Mouse (Mus musculus) E14TG2a.4 (cell line): ENCODE results near the gene Reep6.
A peak's percentile ranks its signal among the peaks of the same experiment; 100 is the strongest.

Experiments used
- H3K27me3 ChIP-seq: 2 replicates; pipeline ENCODE4 v1.6.1; 2014; ENCODE audit warnings: low read length, control low read depth; ENCODE audit not compliant: insufficient read depth
- H3K36me3 ChIP-seq: 2 replicates; pipeline ENCODE4 v1.6.1; 2014; ENCODE audit warnings: low read length, control low read depth; ENCODE audit not compliant: insufficient read depth
- H3K4me1 ChIP-seq: replicated peaks from 2 replicates; pipeline ENCODE4 v1.6.1; 2014; ENCODE audit warnings: low read depth, low read length, control low read depth
- H3K4me3 ChIP-seq: replicated peaks from 2 replicates; pipeline ENCODE4 v1.5.1; 2014; ENCODE audit warnings: mild to moderate bottlenecking, low read length
- H3K9me3 ChIP-seq: 2 replicates; pipeline ENCODE4 v1.6.1; 2014; ENCODE audit warnings: low read length, control low read depth
- CTCF ChIP-seq: conservative IDR thresholded peaks from 2 replicates; pipeline ENCODE4 v1.5.1; 2014; ENCODE audit warnings: low read length
- NANOG ChIP-seq: IDR thresholded peaks from 2 replicates; pipeline ENCODE4 v1.6.1; 2014; ENCODE audit warnings: borderline replicate concordance, low read length, mixed read lengths
- POU5F1 ChIP-seq: IDR thresholded peaks from 2 replicates; pipeline ENCODE4 v1.6.1; 2014; ENCODE audit warnings: low read length, borderline replicate concordance

Reep6 gene

GRCm38 (mm10) chr10:80304862-80305261 lies 24.9 kb upstream of the Reep6 start:
- H3K4me1 ChIP-seq: peaks cover 45% of the 10 kb centered on the region
- H3K9me3 ChIP-seq: no peaks in the 10 kb centered on the region
- H3K36me3 ChIP-seq: no peaks in the 10 kb centered on the region
- peak overlapping the region; percentile 86 for H3K4me3 ChIP-seq
- TF ChIP-seq CTCF (no peak), NANOG (no peak), POU5F1 (no peak)
- peaks cover 74% of the 10 kb centered on the region for H3K27me3 ChIP-seq

GRCm38 (mm10) chr10:80311560-80311959 lies 18.2 kb upstream of the Reep6 start:
- H3K4me1 ChIP-seq: peaks cover 70% of the 10 kb centered on the region
- H3K36me3 ChIP-seq: no peaks in the 10 kb centered on the region
- peak overlapping the region; percentile 77 for H3K4me3 ChIP-seq
- TF ChIP-seq NANOG: no peak
- no peak for TF ChIP-seq POU5F1
- no peaks in the 10 kb centered on the region for H3K9me3 ChIP-seq
- H3K27me3 ChIP-seq: peaks cover 91% of the 10 kb centered on the region

- H3K36me3 ChIP-seq: peaks cover 7% of the 10 kb centered on the region
These were observed 16.9 kb upstream of the Reep6 start for GRCm38 (mm10) chr10:80312586-80313504.

GRCm38 (mm10) chr10:80313627-80314201 lies 16.0 kb upstream of the Reep6 start:
- TF ChIP-seq NANOG (no peak), CTCF (no peak), POU5F1 (no peak)
- Histone ChIP-seq H3K9me3 (no peaks in the 10 kb centered on the region), H3K4me1 (peaks cover 84% of the 10 kb centered on the region), H3K36me3 (peaks cover 16% of the 10 kb centered on the region), H3K4me3 (peak overlapping the region; percentile 77), H3K27me3 (peaks cover 75% of the 10 kb centered on the region)

More at GRCm38 (mm10) chr10:80312586-80313504, 16.9 kb upstream of the Reep6 start:
- H3K27me3 ChIP-seq: peaks cover 78% of the 10 kb centered on the region
- H3K4me3 ChIP-seq: peak overlapping the region; percentile 77
- TF ChIP-seq NANOG (no peak), CTCF (no peak), POU5F1 (no peak)
- H3K4me1 ChIP-seq: peaks cover 77% of the 10 kb centered on the region
- H3K9me3 ChIP-seq: no peaks in the 10 kb centered on the region

- no peaks in the 10 kb centered on the region for H3K9me3 ChIP-seq
- H3K27me3 ChIP-seq: peaks cover 67% of the 10 kb centered on the region
- TF ChIP-seq POU5F1: no peak
- TF ChIP-seq NANOG: no peak
- no peak for TF ChIP-seq CTCF
- H3K4me1 ChIP-seq: peaks cover 92% of the 10 kb centered on the region
- peak overlapping the region; percentile 77 for H3K4me3 ChIP-seq
- peaks cover 24% of the 10 kb centered on the region for H3K36me3 ChIP-seq
These were observed 15.2 kb upstream of the Reep6 start for GRCm38 (mm10) chr10:80314494-80315001.

GRCm38 (mm10) chr10:80315315-80315714 lies 14.4 kb upstream of the Reep6 start:
- no peak for TF ChIP-seq POU5F1

GRCm38 (mm10) chr10:80316359-80316781 lies 13.4 kb upstream of the Reep6 start:
- peaks cover 25% of the 10 kb centered on the region for H3K36me3 ChIP-seq
- peaks cover 51% of the 10 kb centered on the region for H3K27me3 ChIP-seq
- H3K4me3 ChIP-seq: 0 out of 2 replicates have a peak overlapping the region, but pooled peaks have one; percentile 77
- H3K9me3 ChIP-seq: no peaks in the 10 kb centered on the region
- TF ChIP-seq NANOG (no peak), CTCF (no peak), POU5F1 (no peak)
- peaks cover 92% of the 10 kb centered on the region for H3K4me1 ChIP-seq

More at GRCm38 (mm10) chr10:80315315-80315714, 14.4 kb upstream of the Reep6 start:
- peaks cover 25% of the 10 kb centered on the region for H3K36me3 ChIP-seq
- H3K27me3 ChIP-seq: peaks cover 62% of the 10 kb centered on the region
- H3K9me3 ChIP-seq: no peaks in the 10 kb centered on the region
- peaks cover 92% of the 10 kb centered on the region for H3K4me1 ChIP-seq
- peak overlapping the region; percentile 77 for H3K4me3 ChIP-seq

- H3K9me3 ChIP-seq: no peaks in the 10 kb centered on the region
- H3K4me3 ChIP-seq: no peak overlapping the region
- peaks cover 25% of the 10 kb centered on the region for H3K36me3 ChIP-seq
- TF ChIP-seq CTCF: no peak
- TF ChIP-seq POU5F1: no peak
- no peak for TF ChIP-seq NANOG
- peaks cover 91% of the 10 kb centered on the region for H3K4me1 ChIP-seq
- H3K27me3 ChIP-seq: peaks cover 47% of the 10 kb centered on the region
These were observed 12.7 kb upstream of the Reep6 start for GRCm38 (mm10) chr10:80317011-80317410.
